Mouse (Mus musculus) cerebellum, adult 2 months (tissue): ENCODE results near the gene Tuba8.

ENCODE experiments used
- CTCF ChIP-seq: fragments of 200-500 bp; IDR thresholded peaks from 2 replicates; pipeline ENCODE4 v1.5.1; 2011; ENCODE audit warnings: low read depth, mild to moderate bottlenecking, control low read depth, low read length, moderate library complexity, borderline replicate concordance; ENCODE audit not compliant: insufficient read depth
- POLR2A ChIP-seq: fragments of 200-500 bp; IDR thresholded peaks from 2 replicates; pipeline ENCODE4 v1.6.1; 2011; ENCODE audit warnings: low read length, control low read depth, borderline replicate concordance; ENCODE audit not compliant: insufficient read depth

- no peak for TF ChIP-seq CTCF
- TF ChIP-seq POLR2A: no peak
Measured at GRCm38 (mm10) chr6:121185232-121185631, 25.3 kb upstream of the Tuba8 start.
